Mouse (Mus musculus) cerebellum, adult 9-11 months (tissue): ENCODE results near the gene Gm21083.
"Not testable (repeated sequence)": the region's sequence is repeated elsewhere in the genome, so short reads cannot be mapped to it uniquely, and the experiment has no call there.

ENCODE experiments used
- DNase-seq: peaks from one replicate; pipeline ENCODE4 v3.0.0; 2022

Gene Gm21083

GRCm38 (mm10) chr5:15630068-15630467, 52.9 kb downstream of the Gm21083 start:
- DNase-seq = not testable (repeated sequence)
